Mouse (Mus musculus) embryonic fibroblast, embryonic 13.5 days (primary cell): Measurements from ENCODE around the gene Rhoj.

Experiments used
- CTCF ChIP-seq: IDR thresholded peaks from 2 replicates; pipeline ENCODE4 v1.5.1; 2011; ENCODE audit warnings: mild to moderate bottlenecking, control low read depth, low read length, moderate library complexity, borderline replicate concordance; ENCODE audit not compliant: insufficient read depth
- POLR2A ChIP-seq: IDR thresholded peaks from 2 replicates; pipeline ENCODE4 v1.6.1; 2011; ENCODE audit warnings: low read depth, mild to moderate bottlenecking, control low read depth, low read length, moderate library complexity

- TF ChIP-seq POLR2A (no peak), CTCF (no peak)
Measured at GRCm38 (mm10) chr12:75352410-75352809, 44.3 kb downstream of the Rhoj start.
